Mouse (Mus musculus) forebrain, embryonic 13.5 days (tissue): ENCODE measurements around the gene Pi4k2a. TPM values are rescaled to one million over a fixed set of nuclear protein-coding genes. Genes with fewer than 3 reads are reported as not detected.
"Not testable (repeated sequence)": the region's sequence is repeated elsewhere in the genome, so short reads cannot be mapped to it uniquely, and the experiment has no call there.

Source experiments
- ATAC-seq: fragments of 200-750 bp; cut with Nextera tagmentation; 2 replicates; pipeline ENCODE4 v1.8.0; 2017
- H3K27ac ChIP-seq: fragments of 300-500 bp; sonication (generic); 2 replicates; pipeline ENCODE4 v1.5.1; 2015; ENCODE audit warnings: inconsistent platforms, mild to moderate bottlenecking, moderate library complexity
- H3K27me3 ChIP-seq: fragments of 300-500 bp; sonication (generic); 2 replicates; pipeline ENCODE4 v1.6.1; 2015; ENCODE audit warnings: mild to moderate bottlenecking, inconsistent platforms
- H3K36me3 ChIP-seq: fragments of 300-500 bp; sonication (generic); 2 replicates; pipeline ENCODE4 v1.6.1; 2015; ENCODE audit warnings: mild to moderate bottlenecking, inconsistent platforms; ENCODE audit not compliant: poor library complexity, severe bottlenecking
- H3K4me1 ChIP-seq: fragments of 300-500 bp; sonication (generic); 2 replicates; pipeline ENCODE4 v1.6.1; 2015; ENCODE audit warnings: inconsistent platforms
- H3K4me2 ChIP-seq: fragments of 300-500 bp; sonication (generic); 2 replicates; pipeline ENCODE4 v1.6.1; 2015; ENCODE audit warnings: inconsistent platforms, mild to moderate bottlenecking, moderate library complexity
- H3K4me3 ChIP-seq: fragments of 300-500 bp; sonication (generic); 2 replicates; pipeline ENCODE4 v1.5.1; 2015; ENCODE audit warnings: mild to moderate bottlenecking, inconsistent platforms
- H3K9ac ChIP-seq: fragments of 300-500 bp; sonication (generic); 2 replicates; pipeline ENCODE4 v1.6.1; 2015; ENCODE audit warnings: mild to moderate bottlenecking, inconsistent platforms
- H3K9me3 ChIP-seq: fragments of 300-500 bp; sonication (generic); replicated peaks from 2 replicates; pipeline ENCODE4 v1.6.1; 2016; ENCODE audit warnings: inconsistent platforms
- whole genome bisulfite sequencing: fragments of 180-500 bp; shearing (Covaris S2); methylation state at CpG from one replicate; pipeline ENCODE4 v1.1.7; 2015; 5-methylcytosine and 5-hydroxymethylcytosine counted together
- polyA plus RNA-seq: library from polyadenylated mRNA; unstranded; fragments of >200 nt; fragmentation: Nextera tagmentation; extraction: Ambion mirVana; gene quantifications from 2 replicates; pipeline ENCODE4 v1.2.1, GENCODE M21; 2015

Gene Pi4k2a
- polyA plus RNA-seq, 1 experiment from 2014 or later = 21.7 TPM

DNA sequence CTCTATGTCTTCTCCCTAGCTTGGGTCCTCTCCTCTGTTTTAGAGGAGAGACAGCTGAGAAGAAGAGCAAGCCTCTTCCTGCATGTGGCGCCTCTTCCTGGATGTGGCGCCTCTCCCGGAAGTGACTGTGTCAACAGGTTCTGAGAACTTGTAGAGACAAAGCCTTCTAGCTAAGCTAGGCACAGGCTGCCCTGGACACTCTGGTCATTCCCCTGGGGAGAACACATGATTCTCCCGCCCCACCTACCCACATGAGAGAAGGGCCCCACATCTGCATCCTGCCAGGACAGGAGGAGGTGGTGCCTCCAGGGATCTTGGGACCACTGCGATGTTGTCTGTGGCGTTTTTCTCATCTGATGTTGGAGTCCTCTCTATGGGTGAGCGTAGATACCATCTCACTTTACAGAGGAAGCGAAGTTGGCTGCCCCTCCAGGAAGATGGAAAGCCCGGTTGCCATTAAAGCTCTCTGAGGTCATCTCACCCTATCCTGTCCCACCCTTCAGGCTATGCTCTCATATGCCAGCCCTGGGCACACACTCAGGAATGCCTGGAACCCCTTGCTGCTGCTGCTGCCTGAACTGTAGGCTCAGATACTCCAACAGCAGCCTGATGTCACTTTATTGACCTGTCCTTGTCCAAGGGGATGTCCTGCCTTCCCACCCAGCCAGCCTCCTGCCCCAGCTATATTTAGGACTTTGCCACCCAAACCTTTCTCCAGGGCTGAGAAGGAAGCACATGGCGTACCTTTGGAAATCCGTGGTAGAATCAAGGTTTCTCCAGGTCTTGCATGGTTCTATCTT lies 21.6 kb upstream of the Pi4k2a start:
- H3K4me1 ChIP-seq = no peaks in the 10 kb centered on the region
- 92% methylated on average over 11 of the region's 11 CpGs for WGBS
- H3K27me3 ChIP-seq = no peaks in the 10 kb centered on the region

DNA sequence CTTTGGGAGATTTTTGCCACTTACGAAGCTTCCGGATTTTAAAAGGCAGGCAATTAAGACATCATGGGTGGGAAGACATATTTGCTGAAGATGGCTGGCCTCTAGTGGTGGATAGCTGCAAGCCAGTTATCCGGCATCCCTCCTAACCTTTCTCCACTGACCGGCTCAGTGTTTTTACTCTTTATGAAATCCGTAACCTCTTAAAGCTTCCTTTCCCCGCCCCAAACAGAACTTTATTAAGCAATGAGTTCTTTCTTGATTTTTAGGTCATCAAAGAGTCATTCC lies 21.1 kb upstream of the Pi4k2a start:
- H3K4me2 ChIP-seq = no peak overlapping the region
- WGBS = 74% methylated on average over 6 of the region's 6 CpGs
- no peaks in the 10 kb centered on the region for H3K27me3 ChIP-seq
- H3K4me1 ChIP-seq = no peaks in the 10 kb centered on the region
- H3K9ac ChIP-seq = no peak overlapping the region
- no peak overlapping the region for H3K4me3 ChIP-seq
- H3K36me3 ChIP-seq = 0 out of 2 replicates have a peak, but pooled peaks cover 17% of the 10 kb centered on the region
- H3K27ac ChIP-seq = no peak overlapping the region
- ATAC-seq = no peak
- H3K9me3 ChIP-seq = no peaks in the 10 kb centered on the region

More for the DNA sequence above, 21.6 kb upstream of the Pi4k2a start:
- Histone ChIP-seq H3K9ac (no peak overlapping the region), H3K9me3 (no peaks in the 10 kb centered on the region), H3K4me3 (no peak overlapping the region), H3K36me3 (0 out of 2 replicates have a peak, but pooled peaks cover 14% of the 10 kb centered on the region), H3K4me2 (no peak overlapping the region), H3K27ac (no peak overlapping the region)
- no peak for ATAC-seq

- no peak overlapping the region for H3K4me3 ChIP-seq
- H3K9ac ChIP-seq = no peak overlapping the region
- H3K9me3 ChIP-seq = no peaks in the 10 kb centered on the region
- no peak overlapping the region for H3K27ac ChIP-seq
- no peak overlapping the region for H3K4me2 ChIP-seq
- no peaks in the 10 kb centered on the region for H3K4me1 ChIP-seq
- peaks cover 37% of the 10 kb centered on the region for H3K36me3 ChIP-seq
- no peak for ATAC-seq
- WGBS = 80% methylated on average over 7 of the region's 7 CpGs
- no peaks in the 10 kb centered on the region for H3K27me3 ChIP-seq
These were observed 19.0 kb upstream of the Pi4k2a start for GRCm38 (mm10) chr19:42071221-42071620.

DNA sequence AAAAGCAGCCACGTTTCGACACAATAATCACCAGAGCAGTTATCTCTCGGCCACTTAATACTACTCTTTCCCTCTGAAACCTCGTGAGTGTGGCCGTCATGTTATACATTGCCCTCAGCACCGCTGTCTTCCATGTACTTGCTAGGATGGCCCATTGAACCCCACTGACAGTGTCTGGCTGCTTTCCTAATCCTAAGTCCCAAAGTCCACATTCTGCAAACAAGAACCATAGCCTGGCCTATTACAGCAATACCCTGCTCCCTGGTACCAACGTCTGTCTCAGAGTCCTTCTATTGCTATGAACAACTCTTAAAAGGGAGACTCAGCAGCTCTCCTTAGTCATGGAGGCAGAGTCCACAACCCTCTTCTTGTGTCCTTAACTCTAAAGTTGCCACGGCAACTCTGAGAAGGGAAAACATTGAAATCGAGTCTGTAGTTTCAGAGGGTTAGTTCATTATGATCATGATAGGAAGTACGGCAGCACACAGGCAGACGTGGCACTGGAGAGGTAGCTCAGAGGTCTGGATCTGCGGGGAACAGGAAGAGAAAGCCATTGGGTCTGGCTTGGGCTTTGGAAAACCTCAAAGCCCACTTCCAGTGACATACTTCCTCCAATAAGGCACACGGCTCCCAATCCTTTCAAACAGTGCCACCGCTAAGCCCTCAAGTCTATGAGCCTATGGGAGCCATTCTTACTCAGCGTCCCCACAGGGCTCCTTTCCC lies 18.2 kb upstream of the Pi4k2a start:
- no peak overlapping the region for H3K4me3 ChIP-seq
- WGBS = 81% methylated on average over 15 of the region's 15 CpGs
- no peak overlapping the region for H3K27ac ChIP-seq
- H3K27me3 ChIP-seq = no peaks in the 10 kb centered on the region
- no peaks in the 10 kb centered on the region for H3K9me3 ChIP-seq
- no peak overlapping the region for H3K9ac ChIP-seq
- ATAC-seq = no peak
- H3K4me2 ChIP-seq = no peak overlapping the region
- H3K4me1 ChIP-seq = no peaks in the 10 kb centered on the region
- H3K36me3 ChIP-seq = peaks cover 45% of the 10 kb centered on the region

GRCm38 (mm10) chr19:42072802-42073201 lies 17.5 kb upstream of the Pi4k2a start:
- H3K36me3 ChIP-seq = peaks cover 50% of the 10 kb centered on the region
- ATAC-seq = no peak
- no peak overlapping the region for H3K4me3 ChIP-seq
- H3K27me3 ChIP-seq = no peaks in the 10 kb centered on the region
- no peak overlapping the region for H3K4me2 ChIP-seq
- no peaks in the 10 kb centered on the region for H3K4me1 ChIP-seq
- H3K27ac ChIP-seq = no peak overlapping the region
- H3K9ac ChIP-seq = no peak overlapping the region
- 83% methylated on average over 7 of the region's 7 CpGs for WGBS
- H3K9me3 ChIP-seq = no peaks in the 10 kb centered on the region

GRCm38 (mm10) chr19:42075051-42075450 lies 15.2 kb upstream of the Pi4k2a start:
- H3K36me3 ChIP-seq = peaks cover 57% of the 10 kb centered on the region

DNA sequence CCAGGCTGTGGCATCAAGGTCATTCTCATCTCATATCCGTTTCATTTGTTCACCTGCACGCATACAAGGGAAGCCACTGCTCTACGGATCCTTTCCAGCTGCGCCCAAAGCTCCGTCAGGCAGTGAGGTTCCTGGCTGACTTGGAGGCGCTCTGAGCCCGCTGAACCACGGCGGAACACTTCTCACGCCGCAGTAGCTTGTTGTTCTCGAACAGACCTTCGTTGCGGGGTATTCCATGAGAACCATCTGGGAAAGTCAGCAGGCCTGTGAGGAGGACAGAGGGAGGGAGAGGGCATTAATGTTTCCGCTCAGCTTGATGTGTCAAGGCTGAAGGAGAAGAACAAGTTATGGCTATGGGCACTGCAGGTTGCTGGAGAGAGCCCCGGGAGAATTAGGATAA lies 14.3 kb upstream of the Pi4k2a start:
- no peak overlapping the region for H3K27ac ChIP-seq
- no peaks in the 10 kb centered on the region for H3K9me3 ChIP-seq
- WGBS = 91% methylated on average over 16 of the region's 16 CpGs
- H3K4me2 ChIP-seq = no peak overlapping the region
- no peak for ATAC-seq
- H3K4me1 ChIP-seq = no peaks in the 10 kb centered on the region
- no peaks in the 10 kb centered on the region for H3K27me3 ChIP-seq
- no peak overlapping the region for H3K4me3 ChIP-seq
- H3K9ac ChIP-seq = no peak overlapping the region
- H3K36me3 ChIP-seq = peaks cover 51% of the 10 kb centered on the region

More at GRCm38 (mm10) chr19:42075051-42075450, 15.2 kb upstream of the Pi4k2a start:
- H3K27ac ChIP-seq = no peak overlapping the region
- no peaks in the 10 kb centered on the region for H3K9me3 ChIP-seq
- WGBS = 83% methylated on average over 2 of the region's 2 CpGs
- H3K9ac ChIP-seq = no peak overlapping the region
- no peak overlapping the region for H3K4me2 ChIP-seq
- no peak for ATAC-seq
- no peaks in the 10 kb centered on the region for H3K4me1 ChIP-seq
- H3K4me3 ChIP-seq = no peak overlapping the region
- H3K27me3 ChIP-seq = no peaks in the 10 kb centered on the region

GRCm38 (mm10) chr19:42078566-42078965 lies 11.7 kb upstream of the Pi4k2a start:
- Histone ChIP-seq H3K4me1 (no peaks in the 10 kb centered on the region), H3K36me3 (peaks cover 47% of the 10 kb centered on the region), H3K4me2 (no peak overlapping the region), H3K27me3 (no peaks in the 10 kb centered on the region), H3K4me3 (no peak overlapping the region), H3K9ac (no peak overlapping the region), H3K9me3 (no peaks in the 10 kb centered on the region), H3K27ac (no peak overlapping the region)
- no peak for ATAC-seq
- 98% methylated on average over 8 of the region's 8 CpGs for WGBS

DNA sequence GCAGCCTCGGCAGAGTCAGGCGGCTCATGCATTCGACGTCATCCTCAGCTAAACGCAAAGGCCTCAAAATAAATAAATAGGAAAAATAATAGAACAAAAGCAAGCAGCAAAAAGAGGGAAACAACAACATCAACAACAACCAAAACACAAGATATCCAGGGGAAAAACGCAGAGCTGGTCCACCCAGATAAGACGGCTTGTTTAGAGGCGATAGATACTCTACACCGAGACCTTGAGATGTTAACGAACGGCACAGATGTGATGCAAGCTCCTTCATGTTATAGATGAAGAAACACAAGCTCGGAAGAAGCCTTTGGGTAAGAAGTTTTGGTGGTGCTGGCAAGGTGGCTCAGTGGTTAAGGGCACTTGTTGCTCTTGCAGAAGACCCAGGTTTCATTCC lies 11.3 kb upstream of the Pi4k2a start:
- Histone ChIP-seq H3K4me1 (no peaks in the 10 kb centered on the region), H3K27ac (no peak overlapping the region), H3K27me3 (no peaks in the 10 kb centered on the region), H3K4me2 (no peak overlapping the region), H3K4me3 (no peak overlapping the region), H3K9me3 (no peaks in the 10 kb centered on the region), H3K36me3 (peaks cover 45% of the 10 kb centered on the region), H3K9ac (no peak overlapping the region)
- ATAC-seq = no peak
- WGBS = 95% methylated on average over 12 of the region's 12 CpGs

- Histone ChIP-seq H3K4me1 (no peaks in the 10 kb centered on the region), H3K36me3 (peaks cover 35% of the 10 kb centered on the region), H3K27ac (no peak overlapping the region), H3K9me3 (no peaks in the 10 kb centered on the region), H3K27me3 (no peaks in the 10 kb centered on the region), H3K9ac (no peak overlapping the region), H3K4me2 (no peak overlapping the region), H3K4me3 (no peak overlapping the region)
- ATAC-seq = no peak
- 85% methylated on average over 5 of the region's 5 CpGs for WGBS
These were observed 10.3 kb upstream of the Pi4k2a start for GRCm38 (mm10) chr19:42079950-42080349.

DNA sequence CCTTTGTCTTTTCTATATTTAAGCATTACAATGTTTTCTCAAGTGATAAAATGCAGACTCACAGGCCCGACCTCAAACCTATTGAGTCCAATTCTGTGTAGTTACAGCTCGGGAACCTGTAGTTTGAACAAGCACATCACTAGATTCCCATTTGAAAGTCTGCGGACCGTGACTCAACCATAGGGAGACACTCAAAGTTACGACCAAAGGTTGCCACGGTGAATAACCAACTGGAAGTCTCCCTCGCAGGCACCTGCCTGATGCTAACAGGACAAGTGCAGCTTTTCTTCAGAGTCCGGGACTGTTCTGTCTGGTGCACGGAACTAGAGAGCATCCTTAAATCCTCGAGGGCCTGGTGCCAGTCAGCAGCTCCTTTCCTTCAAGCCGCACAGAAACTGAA lies 9.8 kb upstream of the Pi4k2a start:
- ATAC-seq = no peak
- Histone ChIP-seq H3K27me3 (no peaks in the 10 kb centered on the region), H3K9me3 (no peaks in the 10 kb centered on the region), H3K4me1 (peaks cover 2% of the 10 kb centered on the region), H3K4me3 (no peak overlapping the region), H3K4me2 (no peak overlapping the region), H3K9ac (no peak overlapping the region), H3K36me3 (peaks cover 30% of the 10 kb centered on the region), H3K27ac (no peak overlapping the region)
- WGBS = 87% methylated on average over 11 of the region's 11 CpGs

DNA sequence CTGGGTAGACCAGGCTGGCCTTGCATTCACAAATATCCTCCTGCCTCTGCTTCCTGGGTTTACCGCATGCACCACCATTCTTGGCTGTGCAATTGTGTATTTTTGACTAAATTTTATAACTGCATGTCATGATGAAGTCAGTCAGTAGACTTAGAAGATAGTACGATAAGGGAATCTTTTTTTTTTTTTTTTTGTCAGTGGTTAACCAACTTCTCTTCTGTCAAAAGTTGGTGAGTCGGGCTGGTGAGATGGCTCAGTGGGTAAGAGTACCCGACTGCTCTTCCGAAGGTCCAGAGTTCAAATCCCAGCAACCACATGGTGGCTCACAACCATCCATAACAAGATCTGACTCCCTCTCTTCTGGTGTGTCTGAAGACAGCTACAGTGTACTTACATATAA lies 8.7 kb upstream of the Pi4k2a start:
- H3K27me3 ChIP-seq, ATAC-seq: not testable (repeated sequence)

More for the DNA sequence above, 8.7 kb upstream of the Pi4k2a start:
- H3K4me2 ChIP-seq, H3K9me3 ChIP-seq, H3K27ac ChIP-seq, H3K4me1 ChIP-seq, H3K9ac ChIP-seq, H3K4me3 ChIP-seq: not testable (repeated sequence)
- 98% methylated on average over 5 of the region's 5 CpGs for WGBS
- peaks cover 19% of the 10 kb centered on the region for H3K36me3 ChIP-seq
